Mouse (Mus musculus): ENCODE measurements around the gene Dnmbp. TPM values are rescaled to one million over a fixed set of nuclear protein-coding genes. Genes with fewer than 3 reads are reported as not detected.
A peak's percentile ranks its signal among the peaks of the same experiment; 100 is the strongest.

The Dnmbp gene
- polyA plus RNA-seq, 1 experiment from 2014 or later: 7.2 TPM

DNA sequence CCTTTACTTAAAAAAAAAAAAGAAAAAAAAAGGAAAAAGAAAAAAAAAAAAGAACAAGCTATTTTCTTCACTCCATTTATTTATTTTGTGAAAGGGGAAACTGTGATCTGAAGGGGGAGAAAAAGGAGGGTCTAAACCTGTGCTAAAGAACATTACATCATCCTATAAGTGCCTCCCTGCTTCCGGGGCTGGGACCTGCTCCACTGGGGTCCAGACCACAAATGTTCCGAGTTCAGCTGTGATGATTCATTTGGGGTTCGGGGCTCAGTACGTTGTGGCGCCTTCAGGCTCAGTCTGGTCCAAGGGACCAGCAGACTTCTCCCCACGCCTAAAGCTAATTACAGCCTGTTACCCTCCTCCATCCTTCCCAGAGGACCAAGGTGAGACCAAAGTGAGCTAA is 9.1 kb downstream of the Dnmbp start:
- H3K4me1 ChIP-seq (ENCODE audit: control insufficient read depth, insufficient read depth, low read length): no peaks in the 10 kb centered on the region
- WGBS: 91% methylated on average over 6 of the region's 6 CpGs
- H3K36me3 ChIP-seq (ENCODE audit: control insufficient read depth, insufficient read depth, low read length): no peaks in the 10 kb centered on the region
- DNase-seq (ENCODE audit: low spot score) (no peak), ATAC-seq (no peak)
- H3K9ac ChIP-seq (ENCODE audit: low read length): no peak overlapping the region
- no peak overlapping the region for H3K27ac ChIP-seq (ENCODE audit: low read depth, low read length)
- no peak overlapping the region for H3K4me3 ChIP-seq (ENCODE audit: low read depth, low read length)
- no peak overlapping the region for H3K4me2 ChIP-seq (ENCODE audit: low read length)
- H3K27me3 ChIP-seq (replicated peaks; ENCODE audit: control insufficient read depth, insufficient read depth, low read length): no peaks in the 10 kb centered on the region
- H3K9me3 ChIP-seq (replicated peaks; ENCODE audit: control insufficient read depth, low read length): no peaks in the 10 kb centered on the region

DNA sequence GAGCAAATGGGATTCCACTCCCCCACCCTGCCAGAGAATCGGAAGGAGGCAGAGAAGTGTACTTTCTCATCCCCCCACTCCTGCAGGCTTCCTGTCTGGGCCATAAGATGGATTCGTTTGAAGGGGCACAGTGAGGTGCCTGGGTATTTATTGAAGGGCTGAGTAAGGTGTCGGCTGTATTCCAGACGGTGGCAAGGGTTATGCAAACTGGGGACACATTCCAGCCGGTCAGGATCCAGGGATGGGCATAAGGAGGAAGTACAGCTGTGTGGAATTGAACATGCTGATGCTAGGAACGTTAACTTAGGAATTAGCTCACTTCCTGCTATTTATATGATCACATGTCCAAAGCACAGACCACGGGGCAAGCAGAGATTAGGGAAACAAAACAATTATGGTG is 9.6 kb downstream of the Dnmbp start:
- Histone ChIP-seq H3K4me2 (ENCODE audit: low read length) (no peak overlapping the region), H3K4me1 (ENCODE audit: control insufficient read depth, insufficient read depth, low read length) (no peaks in the 10 kb centered on the region), H3K4me3 (ENCODE audit: low read depth, low read length) (no peak overlapping the region), H3K9ac (ENCODE audit: low read length) (no peak overlapping the region), H3K9me3 (replicated peaks; ENCODE audit: control insufficient read depth, low read length) (no peaks in the 10 kb centered on the region), H3K27ac (ENCODE audit: low read depth, low read length) (no peak overlapping the region), H3K27me3 (replicated peaks; ENCODE audit: control insufficient read depth, insufficient read depth, low read length) (no peaks in the 10 kb centered on the region), H3K36me3 (ENCODE audit: control insufficient read depth, insufficient read depth, low read length) (no peaks in the 10 kb centered on the region)
- WGBS: 56% methylated on average over 7 of the region's 7 CpGs
- DNase-seq (ENCODE audit: low spot score): no peak
- ATAC-seq: no peak

- H3K36me3 ChIP-seq (ENCODE audit: control insufficient read depth, insufficient read depth, low read length): no peaks in the 10 kb centered on the region
- H3K9ac ChIP-seq (ENCODE audit: low read length): no peak overlapping the region
- no peaks in the 10 kb centered on the region for H3K27me3 ChIP-seq (replicated peaks; ENCODE audit: control insufficient read depth, insufficient read depth, low read length)
- DNase-seq (ENCODE audit: low spot score) (no peak), ATAC-seq (no peak)
- no peak overlapping the region for H3K4me3 ChIP-seq (ENCODE audit: low read depth, low read length)
- H3K9me3 ChIP-seq (replicated peaks; ENCODE audit: control insufficient read depth, low read length): no peaks in the 10 kb centered on the region
- 19% methylated on average over 11 of the region's 11 CpGs for WGBS
- H3K4me1 ChIP-seq (ENCODE audit: control insufficient read depth, insufficient read depth, low read length): no peaks in the 10 kb centered on the region
- H3K4me2 ChIP-seq (ENCODE audit: low read length): no peak overlapping the region
- H3K27ac ChIP-seq (ENCODE audit: low read depth, low read length): no peak overlapping the region
Measured at GRCm38 (mm10) chr19:43929869-43930268, 10.1 kb downstream of the Dnmbp start.

DNA sequence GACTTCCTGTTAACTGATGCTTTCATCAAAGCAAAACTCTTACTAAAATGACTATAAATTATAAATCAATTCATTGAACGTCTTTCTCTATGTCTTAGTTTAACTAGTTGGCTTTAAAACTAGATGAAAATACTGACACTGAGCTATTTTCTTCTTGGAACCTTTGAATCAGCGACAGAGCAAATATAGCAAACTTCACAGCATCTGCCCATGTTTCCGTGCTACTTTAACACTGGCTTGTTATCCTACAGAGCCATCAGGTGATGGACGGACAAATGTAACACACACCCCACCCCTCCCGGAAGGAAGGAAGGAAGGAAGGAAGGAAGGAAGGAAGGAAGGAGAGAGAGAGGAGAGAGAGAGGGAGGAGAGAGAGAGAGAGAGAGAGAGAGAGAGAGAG is 12.0 kb downstream of the Dnmbp start:
- WGBS: 82% methylated on average over 5 of the region's 5 CpGs
- no peak for ATAC-seq
- no peak overlapping the region for H3K4me2 ChIP-seq (ENCODE audit: low read length)
- no peak for DNase-seq (ENCODE audit: low spot score)
- no peaks in the 10 kb centered on the region for H3K9me3 ChIP-seq (replicated peaks; ENCODE audit: control insufficient read depth, low read length)
- no peak overlapping the region for H3K27ac ChIP-seq (ENCODE audit: low read depth, low read length)
- no peak overlapping the region for H3K9ac ChIP-seq (ENCODE audit: low read length)
- no peak overlapping the region for H3K4me3 ChIP-seq (ENCODE audit: low read depth, low read length)
- no peaks in the 10 kb centered on the region for H3K4me1 ChIP-seq (ENCODE audit: control insufficient read depth, insufficient read depth, low read length)
- no peaks in the 10 kb centered on the region for H3K36me3 ChIP-seq (ENCODE audit: control insufficient read depth, insufficient read depth, low read length)
- H3K27me3 ChIP-seq (replicated peaks; ENCODE audit: control insufficient read depth, insufficient read depth, low read length): no peaks in the 10 kb centered on the region

DNA sequence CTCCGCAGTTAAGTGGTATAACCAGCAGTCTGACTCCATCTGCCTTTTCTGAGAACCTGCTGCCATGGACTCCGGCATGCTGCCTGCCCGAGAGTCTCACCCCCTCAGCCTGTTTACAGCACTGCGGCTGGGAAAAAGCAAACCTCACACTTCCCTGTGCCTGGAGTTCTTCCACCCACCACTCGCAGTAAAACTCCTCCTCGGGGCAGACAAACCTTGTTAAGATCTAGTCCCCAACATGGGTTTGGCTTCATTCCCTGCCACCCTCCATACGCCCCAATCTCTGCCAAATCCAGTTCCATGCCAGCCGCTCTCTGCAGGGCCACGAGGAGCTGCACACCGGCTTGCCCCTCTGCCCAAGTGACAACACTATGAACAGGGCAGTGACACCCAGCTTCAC is 12.9 kb downstream of the Dnmbp start:
- ATAC-seq (no peak), DNase-seq (ENCODE audit: low spot score) (peak; percentile 47)
- 62% methylated on average over 10 of the region's 10 CpGs for WGBS
- Histone ChIP-seq H3K36me3 (ENCODE audit: control insufficient read depth, insufficient read depth, low read length) (no peaks in the 10 kb centered on the region), H3K4me1 (ENCODE audit: control insufficient read depth, insufficient read depth, low read length) (no peaks in the 10 kb centered on the region), H3K27ac (ENCODE audit: low read depth, low read length) (no peak overlapping the region), H3K4me2 (ENCODE audit: low read length) (no peak overlapping the region), H3K27me3 (replicated peaks; ENCODE audit: control insufficient read depth, insufficient read depth, low read length) (no peaks in the 10 kb centered on the region), H3K9me3 (replicated peaks; ENCODE audit: control insufficient read depth, low read length) (no peaks in the 10 kb centered on the region), H3K4me3 (ENCODE audit: low read depth, low read length) (no peak overlapping the region), H3K9ac (ENCODE audit: low read length) (no peak overlapping the region)

DNA sequence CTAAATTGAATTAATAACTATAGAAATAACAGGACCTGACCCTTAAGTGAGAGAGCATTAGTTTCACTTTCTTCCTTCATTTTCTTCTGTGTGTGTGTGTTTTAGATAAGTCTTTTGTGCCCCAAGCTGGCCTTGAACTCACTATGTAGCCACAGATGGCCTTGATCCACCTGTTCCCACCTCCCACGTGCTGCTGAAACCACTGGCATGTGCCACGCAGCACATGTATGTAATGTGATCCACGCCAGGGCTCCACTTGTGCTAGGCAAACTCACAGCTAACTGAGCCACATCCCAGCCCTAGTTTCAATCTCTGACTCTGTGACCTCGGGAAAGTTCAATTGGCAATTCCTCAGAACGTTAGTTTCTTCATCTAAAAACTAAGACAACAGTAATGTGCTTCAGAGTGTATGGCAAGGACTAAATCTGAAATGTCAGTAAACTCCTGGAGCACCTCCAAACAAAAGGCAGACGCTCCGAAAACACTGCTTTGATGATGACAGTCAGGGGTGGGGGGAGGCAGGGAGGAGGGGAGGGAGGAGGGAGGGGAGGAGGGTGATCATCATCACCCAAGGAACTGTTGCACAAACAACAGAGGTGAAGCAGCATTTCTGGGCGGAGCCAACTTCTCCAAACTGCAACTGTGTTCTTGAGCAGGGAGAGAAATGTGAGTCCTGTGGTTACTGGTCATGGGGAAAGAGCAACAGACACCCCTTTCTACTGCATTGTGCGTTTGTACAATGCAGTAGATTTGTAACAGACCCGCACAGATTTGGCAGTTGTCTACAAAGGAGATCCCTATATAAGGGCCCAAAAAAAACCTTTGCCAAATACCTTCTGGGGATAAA is 13.6 kb downstream of the Dnmbp start:
- Histone ChIP-seq H3K9ac (ENCODE audit: low read length) (no peak overlapping the region), H3K4me3 (ENCODE audit: low read depth, low read length) (no peak overlapping the region), H3K36me3 (ENCODE audit: control insufficient read depth, insufficient read depth, low read length) (no peaks in the 10 kb centered on the region), H3K9me3 (replicated peaks; ENCODE audit: control insufficient read depth, low read length) (no peaks in the 10 kb centered on the region), H3K4me1 (ENCODE audit: control insufficient read depth, insufficient read depth, low read length) (no peaks in the 10 kb centered on the region), H3K27me3 (replicated peaks; ENCODE audit: control insufficient read depth, insufficient read depth, low read length) (no peaks in the 10 kb centered on the region), H3K4me2 (ENCODE audit: low read length) (no peak overlapping the region), H3K27ac (ENCODE audit: low read depth, low read length) (no peak overlapping the region)
- 77% methylated on average over 10 of the region's 10 CpGs for WGBS
- DNase-seq (ENCODE audit: low spot score) (no peak), ATAC-seq (no peak)

DNA sequence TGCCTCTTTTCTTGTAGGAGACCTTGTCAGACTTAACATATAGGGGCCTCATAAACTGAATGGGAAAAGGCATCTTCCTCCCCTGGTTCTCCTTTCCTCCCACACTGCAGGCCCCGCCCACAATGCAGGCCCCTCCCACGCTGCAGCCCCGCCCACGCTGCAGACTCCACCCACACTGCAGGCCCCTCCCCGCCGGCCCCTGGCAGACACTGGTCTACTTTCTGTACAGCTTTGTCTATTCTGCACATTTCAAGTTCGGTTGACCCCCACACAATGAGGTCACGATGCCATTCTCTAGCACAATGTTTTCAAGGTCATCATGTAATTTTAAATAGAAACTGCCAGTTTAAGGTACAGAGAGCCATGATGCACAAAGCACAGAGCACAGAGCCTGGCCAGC is 15.6 kb downstream of the Dnmbp start:
- H3K27ac ChIP-seq (ENCODE audit: low read depth, low read length): no peak overlapping the region
- no peaks in the 10 kb centered on the region for H3K4me1 ChIP-seq (ENCODE audit: control insufficient read depth, insufficient read depth, low read length)
- H3K9me3 ChIP-seq (replicated peaks; ENCODE audit: control insufficient read depth, low read length): no peaks in the 10 kb centered on the region
- 67% methylated on average over 8 of the region's 8 CpGs for WGBS
- no peak for ATAC-seq
- H3K27me3 ChIP-seq (replicated peaks; ENCODE audit: control insufficient read depth, insufficient read depth, low read length): no peaks in the 10 kb centered on the region
- H3K36me3 ChIP-seq (ENCODE audit: control insufficient read depth, insufficient read depth, low read length): no peaks in the 10 kb centered on the region
- no peak overlapping the region for H3K9ac ChIP-seq (ENCODE audit: low read length)
- DNase-seq (ENCODE audit: low spot score): no peak
- no peak overlapping the region for H3K4me2 ChIP-seq (ENCODE audit: low read length)
- no peak overlapping the region for H3K4me3 ChIP-seq (ENCODE audit: low read depth, low read length)

- no peaks in the 10 kb centered on the region for H3K4me1 ChIP-seq (ENCODE audit: control insufficient read depth, insufficient read depth, low read length)
- no peak overlapping the region for H3K27ac ChIP-seq (ENCODE audit: low read depth, low read length)
- DNase-seq (ENCODE audit: low spot score) (no peak), ATAC-seq (no peak)
- 92% methylated on average over 7 of the region's 7 CpGs for WGBS
- no peak overlapping the region for H3K9ac ChIP-seq (ENCODE audit: low read length)
- no peak overlapping the region for H3K4me3 ChIP-seq (ENCODE audit: low read depth, low read length)
- H3K9me3 ChIP-seq (replicated peaks; ENCODE audit: control insufficient read depth, low read length): no peaks in the 10 kb centered on the region
- H3K4me2 ChIP-seq (ENCODE audit: low read length): no peak overlapping the region
- no peaks in the 10 kb centered on the region for H3K36me3 ChIP-seq (ENCODE audit: control insufficient read depth, insufficient read depth, low read length)
- H3K27me3 ChIP-seq (replicated peaks; ENCODE audit: control insufficient read depth, insufficient read depth, low read length): no peaks in the 10 kb centered on the region
Measured at GRCm38 (mm10) chr19:43922963-43923362, 17.0 kb downstream of the Dnmbp start.

DNA sequence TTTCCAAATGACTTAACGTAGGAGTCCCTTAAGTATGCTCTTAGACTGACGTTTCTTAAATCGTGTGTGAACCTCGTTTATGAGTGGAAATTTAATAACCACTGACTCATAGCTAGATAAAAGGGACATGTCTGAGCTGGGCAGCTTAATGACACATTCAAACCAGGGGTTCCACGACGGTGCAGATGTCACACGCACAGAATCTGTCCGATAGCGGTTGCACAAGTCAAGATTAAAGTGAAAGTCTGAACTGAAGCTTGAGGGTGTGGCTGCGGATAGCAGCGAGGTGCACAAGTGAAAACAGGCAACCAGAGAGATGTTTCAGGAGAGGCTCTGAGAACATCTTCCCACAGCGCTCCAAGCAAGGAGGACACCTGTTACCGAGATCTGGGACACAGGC is 18.6 kb downstream of the Dnmbp start:
- Histone ChIP-seq H3K9ac (ENCODE audit: low read length) (no peak overlapping the region), H3K4me1 (ENCODE audit: control insufficient read depth, insufficient read depth, low read length) (no peaks in the 10 kb centered on the region), H3K27ac (ENCODE audit: low read depth, low read length) (no peak overlapping the region), H3K9me3 (replicated peaks; ENCODE audit: control insufficient read depth, low read length) (no peaks in the 10 kb centered on the region), H3K27me3 (replicated peaks; ENCODE audit: control insufficient read depth, insufficient read depth, low read length) (no peaks in the 10 kb centered on the region), H3K4me2 (ENCODE audit: low read length) (no peak overlapping the region), H3K36me3 (ENCODE audit: control insufficient read depth, insufficient read depth, low read length) (no peaks in the 10 kb centered on the region), H3K4me3 (ENCODE audit: low read depth, low read length) (no peak overlapping the region)
- DNase-seq (ENCODE audit: low spot score) (no peak), ATAC-seq (no peak)
- WGBS: 60% methylated on average over 13 of the region's 13 CpGs
